Mouse (Mus musculus) liver, embryonic 14.5 days (tissue): Measurements from ENCODE around the gene Yju2.

Source experiments
- CTCF ChIP-seq: IDR thresholded peaks from 2 replicates; pipeline ENCODE4 v1.5.1; 2016; ENCODE audit warnings: antibody characterized with exemption, low read depth, control low read depth
- EP300 ChIP-seq: IDR thresholded peaks from 2 replicates; pipeline ENCODE4 v1.6.1; 2016; ENCODE audit warnings: antibody characterized with exemption, low read depth

DNA sequence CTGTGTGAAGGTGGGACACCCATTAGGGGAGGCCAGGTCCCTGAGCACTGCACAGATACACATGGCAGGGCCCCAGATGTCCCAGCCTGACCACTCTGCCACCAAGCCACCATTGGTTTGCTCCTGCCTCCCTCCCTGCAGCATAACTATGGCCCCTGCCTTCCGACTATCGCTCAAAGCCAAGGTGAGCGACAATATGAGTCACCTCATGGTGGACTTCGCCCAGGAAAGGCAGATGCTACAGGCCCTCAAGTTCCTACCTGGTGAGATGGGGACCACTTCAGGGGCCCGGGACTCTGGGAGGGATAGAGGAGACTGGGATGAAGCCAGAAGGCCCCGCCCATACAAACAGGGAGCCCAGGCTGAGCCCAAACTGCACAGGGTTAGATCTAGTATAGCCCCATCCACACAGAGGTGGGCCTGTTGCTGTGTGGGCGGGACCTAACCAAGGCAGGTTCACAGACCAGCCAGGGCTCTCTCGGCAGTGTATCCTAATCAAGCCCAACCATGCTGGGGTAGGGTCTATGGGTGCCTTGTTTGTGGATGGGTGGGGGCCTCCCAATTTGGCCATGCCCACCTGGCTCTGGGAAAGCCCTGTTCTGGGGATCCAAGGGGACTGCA is 31.5 kb downstream of the Yju2 start:
- TF ChIP-seq CTCF (no peak), EP300 (no peak)
